Mouse (Mus musculus): ENCODE measurements at regions not wholly inside any gene's neighbourhood (a gene's known extent, or its start where the extent isn't known, plus 50 kb on each side); places are given as distances from the start of the nearest gene placed in this dataset.

- no peak overlapping the region for H3K27ac ChIP-seq (ENCODE audit: low read length)
- H3K4me1 ChIP-seq (ENCODE audit: control insufficient read depth, insufficient read depth, low read length), result no peaks in the 10 kb centered on the region
- no peaks in the 10 kb centered on the region for H3K36me3 ChIP-seq (ENCODE audit: control insufficient read depth, insufficient read depth, low read length)
- WGBS, result 91% methylated on average over 1 of the region's 1 CpGs
- no peak for ATAC-seq
- no peak overlapping the region for H3K4me2 ChIP-seq (ENCODE audit: low read depth, low read length)
- H3K27me3 ChIP-seq (replicated peaks; ENCODE audit: control insufficient read depth, insufficient read depth, low read length), result no peaks in the 10 kb centered on the region
- no peak overlapping the region for H3K4me3 ChIP-seq (ENCODE audit: low read length)
- no peaks in the 10 kb centered on the region for H3K9me3 ChIP-seq (ENCODE audit: control insufficient read depth, low read length)
- no peak overlapping the region for H3K9ac ChIP-seq (ENCODE audit: low read depth, low read length)
Observed at GRCm38 (mm10) chr9:17294327-17294726, 793.2 kb upstream of the Fat3 start.

- H3K4me3 ChIP-seq (ENCODE audit: low read length), result no peak overlapping the region
- H3K36me3 ChIP-seq (ENCODE audit: control insufficient read depth, insufficient read depth, low read length), result no peaks in the 10 kb centered on the region
- H3K4me1 ChIP-seq (ENCODE audit: control insufficient read depth, insufficient read depth, low read length), result no peaks in the 10 kb centered on the region
- H3K9ac ChIP-seq (ENCODE audit: low read depth, low read length), result no peak overlapping the region
- H3K27me3 ChIP-seq (replicated peaks; ENCODE audit: control insufficient read depth, insufficient read depth, low read length), result no peaks in the 10 kb centered on the region
- WGBS, result 46% methylated on average over 6 of the region's 6 CpGs
- H3K4me2 ChIP-seq (ENCODE audit: low read depth, low read length), result no peak overlapping the region
- no peaks in the 10 kb centered on the region for H3K9me3 ChIP-seq (ENCODE audit: control insufficient read depth, low read length)
- H3K27ac ChIP-seq (ENCODE audit: low read length), result no peak overlapping the region
- ATAC-seq, result no peak
Observed at GRCm38 (mm10) chr9:17288790-17289596, 787.9 kb upstream of the Fat3 start.

DNA sequence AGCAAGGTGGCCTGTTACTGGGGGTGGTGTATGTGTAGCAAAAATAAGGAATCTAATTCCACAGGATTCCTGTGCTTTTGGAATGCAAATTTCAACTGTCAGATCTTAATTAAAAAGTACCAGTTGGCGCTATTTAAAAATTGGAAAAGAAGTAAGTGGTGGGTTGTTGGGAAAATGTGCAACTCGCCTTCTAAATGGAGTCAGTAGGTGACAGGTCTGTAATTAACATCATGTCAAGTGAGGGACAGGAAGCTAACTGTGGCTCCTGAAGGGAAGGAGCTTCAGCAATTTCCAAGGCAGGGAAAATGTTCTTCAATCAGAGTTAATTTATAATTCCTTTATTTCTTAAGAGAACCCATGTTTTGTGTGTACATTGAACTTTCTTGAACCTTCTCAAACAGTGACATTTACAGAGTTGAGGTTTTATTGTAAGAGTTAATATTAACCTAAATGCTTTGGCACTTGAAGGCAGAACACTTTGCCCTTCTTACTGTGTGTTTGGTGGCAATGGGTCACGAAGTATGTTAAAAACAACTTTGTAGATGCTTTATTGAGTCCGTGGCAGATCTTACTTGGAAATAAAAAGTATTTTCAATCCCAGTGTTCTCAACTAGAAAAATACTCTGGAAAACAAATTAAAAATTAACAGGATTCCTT, 778.4 kb upstream of the Fat3 start:
- no peak overlapping the region for H3K27ac ChIP-seq (ENCODE audit: low read length)
- WGBS, result 67% methylated on average over 4 of the region's 4 CpGs
- no peak for ATAC-seq

DNA sequence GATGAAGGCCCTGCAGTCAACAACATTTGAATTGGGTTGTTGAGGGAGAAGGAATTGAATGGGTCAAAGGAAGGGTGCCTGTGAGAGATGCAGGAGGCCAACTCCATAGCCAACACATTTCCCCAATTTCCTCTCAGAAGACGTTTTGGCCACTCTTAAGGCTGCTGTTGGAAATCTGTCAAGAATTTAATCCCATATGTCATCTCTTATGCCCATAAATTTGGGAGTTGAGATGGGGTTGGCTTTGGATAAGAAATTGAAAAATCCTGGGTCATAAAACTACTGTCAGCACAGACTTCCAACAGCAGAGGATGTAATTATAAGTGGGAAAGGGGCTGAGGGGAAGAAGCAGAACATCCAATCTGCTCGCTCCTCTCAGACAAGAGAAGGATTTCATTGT, 771.5 kb upstream of the Fat3 start:
- Histone ChIP-seq H3K9me3 (ENCODE audit: control insufficient read depth, low read length) (no peaks in the 10 kb centered on the region), H3K36me3 (ENCODE audit: control insufficient read depth, insufficient read depth, low read length) (no peaks in the 10 kb centered on the region), H3K4me1 (ENCODE audit: control insufficient read depth, insufficient read depth, low read length) (no peaks in the 10 kb centered on the region), H3K4me3 (ENCODE audit: low read length) (no peak overlapping the region), H3K4me2 (ENCODE audit: low read depth, low read length) (no peak overlapping the region), H3K27ac (ENCODE audit: low read length) (no peak overlapping the region), H3K27me3 (replicated peaks; ENCODE audit: control insufficient read depth, insufficient read depth, low read length) (no peaks in the 10 kb centered on the region), H3K9ac (ENCODE audit: low read depth, low read length) (no peak overlapping the region)
- whole genome bisulfite sequencing, result 60% methylated on average over 2 of the region's 2 CpGs
- no peak for ATAC-seq

More for the DNA sequence above, 778.4 kb upstream of the Fat3 start:
- H3K36me3 ChIP-seq (ENCODE audit: control insufficient read depth, insufficient read depth, low read length), result no peaks in the 10 kb centered on the region
- no peak overlapping the region for H3K4me2 ChIP-seq (ENCODE audit: low read depth, low read length)
- no peaks in the 10 kb centered on the region for H3K9me3 ChIP-seq (ENCODE audit: control insufficient read depth, low read length)
- H3K9ac ChIP-seq (ENCODE audit: low read depth, low read length), result no peak overlapping the region
- no peaks in the 10 kb centered on the region for H3K27me3 ChIP-seq (replicated peaks; ENCODE audit: control insufficient read depth, insufficient read depth, low read length)
- no peak overlapping the region for H3K4me3 ChIP-seq (ENCODE audit: low read length)
- no peaks in the 10 kb centered on the region for H3K4me1 ChIP-seq (ENCODE audit: control insufficient read depth, insufficient read depth, low read length)

DNA sequence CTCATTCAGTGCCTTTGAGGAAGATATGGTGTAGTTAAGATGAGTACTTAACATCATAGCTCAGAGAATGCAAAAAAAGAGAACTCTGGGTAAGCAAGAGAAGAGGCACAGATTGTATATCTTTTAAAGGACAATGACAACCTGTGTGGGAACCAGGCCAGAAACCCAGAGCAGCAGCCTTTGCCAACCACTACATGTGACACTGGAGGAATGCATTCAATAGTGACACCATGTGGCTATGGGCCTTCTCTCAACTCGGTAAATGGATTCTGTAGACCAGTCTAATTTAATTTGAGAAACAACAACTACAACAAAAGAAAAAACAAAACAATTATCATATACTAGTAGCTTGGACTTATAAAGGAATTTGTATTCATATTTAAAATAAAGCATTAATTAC, 768.5 kb upstream of the Fat3 start:
- no peak overlapping the region for H3K27ac ChIP-seq (ENCODE audit: low read length)
- H3K9ac ChIP-seq (ENCODE audit: low read depth, low read length), result no peak overlapping the region
- 52% methylated on average over 1 of the region's 1 CpGs for WGBS
- no peaks in the 10 kb centered on the region for H3K27me3 ChIP-seq (replicated peaks; ENCODE audit: control insufficient read depth, insufficient read depth, low read length)
- no peak overlapping the region for H3K4me3 ChIP-seq (ENCODE audit: low read length)
- no peaks in the 10 kb centered on the region for H3K4me1 ChIP-seq (ENCODE audit: control insufficient read depth, insufficient read depth, low read length)
- no peaks in the 10 kb centered on the region for H3K36me3 ChIP-seq (ENCODE audit: control insufficient read depth, insufficient read depth, low read length)
- no peak overlapping the region for H3K4me2 ChIP-seq (ENCODE audit: low read depth, low read length)
- ATAC-seq, result no peak
- H3K9me3 ChIP-seq (ENCODE audit: control insufficient read depth, low read length), result no peaks in the 10 kb centered on the region

- Histone ChIP-seq H3K27ac (ENCODE audit: low read length) (no peak overlapping the region), H3K27me3 (replicated peaks; ENCODE audit: control insufficient read depth, insufficient read depth, low read length) (no peaks in the 10 kb centered on the region), H3K4me2 (ENCODE audit: low read depth, low read length) (no peak overlapping the region), H3K9me3 (ENCODE audit: control insufficient read depth, low read length) (no peaks in the 10 kb centered on the region), H3K4me1 (ENCODE audit: control insufficient read depth, insufficient read depth, low read length) (no peaks in the 10 kb centered on the region), H3K4me3 (ENCODE audit: low read length) (no peak overlapping the region), H3K9ac (ENCODE audit: low read depth, low read length) (no peak overlapping the region), H3K36me3 (ENCODE audit: control insufficient read depth, insufficient read depth, low read length) (no peaks in the 10 kb centered on the region)
- no peak for ATAC-seq
- 93% methylated on average over 1 of the region's 1 CpGs for WGBS
Observed at GRCm38 (mm10) chr9:17257148-17257547, 756.1 kb upstream of the Fat3 start.

DNA sequence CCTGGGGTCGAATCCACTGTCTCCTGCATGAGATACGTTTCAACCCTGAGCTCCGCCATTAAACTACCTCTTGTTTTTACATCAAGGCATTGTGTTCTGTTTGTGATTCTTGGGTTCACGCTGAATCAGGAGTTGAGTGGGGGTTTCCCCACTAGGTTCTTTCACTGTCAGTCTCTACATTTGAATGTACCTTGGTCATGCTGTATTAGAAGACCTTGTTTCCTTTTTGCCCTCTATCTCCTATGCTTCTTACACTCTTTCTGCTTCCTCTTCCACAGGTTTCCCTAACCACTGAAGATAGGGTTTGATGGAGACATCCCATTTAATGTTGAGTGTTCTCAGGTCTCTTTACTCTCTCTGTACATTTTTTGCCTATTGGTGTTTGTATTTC, 726.0 kb upstream of the Fat3 start:
- ATAC-seq, result peak; percentile 60
- Histone ChIP-seq H3K9me3 (ENCODE audit: control insufficient read depth, low read length) (no peaks in the 10 kb centered on the region), H3K36me3 (ENCODE audit: control insufficient read depth, insufficient read depth, low read length) (no peaks in the 10 kb centered on the region), H3K27ac (ENCODE audit: low read length) (no peak overlapping the region), H3K4me2 (ENCODE audit: low read depth, low read length) (no peak overlapping the region), H3K4me1 (ENCODE audit: control insufficient read depth, insufficient read depth, low read length) (no peaks in the 10 kb centered on the region), H3K27me3 (replicated peaks; ENCODE audit: control insufficient read depth, insufficient read depth, low read length) (no peaks in the 10 kb centered on the region), H3K4me3 (ENCODE audit: low read length) (no peak overlapping the region), H3K9ac (ENCODE audit: low read depth, low read length) (no peak overlapping the region)
- 57% methylated on average over 4 of the region's 4 CpGs for WGBS

GRCm38 (mm10) chr9:17226475-17227090, 725.5 kb upstream of the Fat3 start:
- WGBS, result 59% methylated on average over 3 of the region's 3 CpGs
- no peak overlapping the region for H3K4me3 ChIP-seq (ENCODE audit: low read length)
- H3K4me1 ChIP-seq (ENCODE audit: control insufficient read depth, insufficient read depth, low read length), result no peaks in the 10 kb centered on the region
- peak; percentile 96 for ATAC-seq
- no peak overlapping the region for H3K4me2 ChIP-seq (ENCODE audit: low read depth, low read length)
- no peaks in the 10 kb centered on the region for H3K36me3 ChIP-seq (ENCODE audit: control insufficient read depth, insufficient read depth, low read length)
- no peak overlapping the region for H3K27ac ChIP-seq (ENCODE audit: low read length)
- H3K27me3 ChIP-seq (replicated peaks; ENCODE audit: control insufficient read depth, insufficient read depth, low read length), result no peaks in the 10 kb centered on the region
- H3K9ac ChIP-seq (ENCODE audit: low read depth, low read length), result no peak overlapping the region
- H3K9me3 ChIP-seq (ENCODE audit: control insufficient read depth, low read length), result no peaks in the 10 kb centered on the region

DNA sequence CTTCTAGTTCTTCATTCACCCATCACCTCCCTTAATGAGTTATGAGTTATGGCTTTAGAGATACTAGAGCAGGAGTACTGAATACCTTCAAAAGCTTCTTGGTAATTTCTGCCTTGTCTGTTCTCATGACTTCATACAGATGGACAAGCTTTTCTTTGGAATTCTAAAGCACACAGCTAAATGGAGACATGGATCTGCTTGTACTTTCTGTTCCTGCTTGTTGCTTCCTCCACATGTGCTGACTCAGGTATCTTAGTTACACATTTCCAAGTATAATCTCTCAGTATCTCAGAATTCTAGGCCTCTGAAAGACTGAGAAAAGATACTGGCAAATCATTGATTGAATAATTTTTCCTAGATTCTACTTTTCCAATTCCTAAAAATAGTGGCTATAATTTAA, 694.3 kb upstream of the Fat3 start:
- no peak overlapping the region for H3K4me3 ChIP-seq (ENCODE audit: low read length)
- no peak overlapping the region for H3K27ac ChIP-seq (ENCODE audit: low read length)
- H3K9me3 ChIP-seq (ENCODE audit: control insufficient read depth, low read length), result no peaks in the 10 kb centered on the region
- H3K4me2 ChIP-seq (ENCODE audit: low read depth, low read length), result no peak overlapping the region
- H3K9ac ChIP-seq (ENCODE audit: low read depth, low read length), result no peak overlapping the region
- H3K36me3 ChIP-seq (ENCODE audit: control insufficient read depth, insufficient read depth, low read length), result no peaks in the 10 kb centered on the region
- H3K27me3 ChIP-seq (replicated peaks; ENCODE audit: control insufficient read depth, insufficient read depth, low read length), result no peaks in the 10 kb centered on the region
- H3K4me1 ChIP-seq (ENCODE audit: control insufficient read depth, insufficient read depth, low read length), result no peaks in the 10 kb centered on the region
- no peak for ATAC-seq

Measured in intestine, embryonic 16.5 days (tissue).